Mouse (Mus musculus) cerebellum, adult 9-11 months (tissue): ENCODE measurements around the gene Sh3tc1.

ENCODE experiments used
- DNase-seq: peaks from one replicate; pipeline ENCODE4 v3.0.0; 2022

The Sh3tc1 gene

GRCm38 (mm10) chr5:35751016-35751415 is 11.2 kb upstream of the Sh3tc1 start:
- no peak for DNase-seq

GRCm38 (mm10) chr5:35750026-35750425 is 10.2 kb upstream of the Sh3tc1 start:
- DNase-seq: no peak

- no peak for DNase-seq
These were observed 9.6 kb upstream of the Sh3tc1 start for GRCm38 (mm10) chr5:35749416-35749815.

GRCm38 (mm10) chr5:35746910-35747309 is 7.1 kb upstream of the Sh3tc1 start:
- peak; percentile 58 for DNase-seq

- DNase-seq: no peak
These were observed 5.6 kb upstream of the Sh3tc1 start for GRCm38 (mm10) chr5:35745406-35745805.

GRCm38 (mm10) chr5:35743990-35744722 is 4.4 kb upstream of the Sh3tc1 start:
- DNase-seq: no peak

- no peak for DNase-seq
These were observed 3.6 kb upstream of the Sh3tc1 start for GRCm38 (mm10) chr5:35743238-35743951.

- DNase-seq: no peak
These were observed 1.5 kb upstream of the Sh3tc1 start for GRCm38 (mm10) chr5:35741225-35741820.

GRCm38 (mm10) chr5:35740716-35741115 is 929 bp upstream of the Sh3tc1 start:
- DNase-seq: no peak

GRCm38 (mm10) chr5:35739005-35739404 is 782 bp downstream of the Sh3tc1 start:
- DNase-seq: no peak

GRCm38 (mm10) chr5:35737231-35737901 is 2.4 kb downstream of the Sh3tc1 start:
- DNase-seq: no peak

GRCm38 (mm10) chr5:35733523-35733922 is 6.3 kb downstream of the Sh3tc1 start:
- no peak for DNase-seq

- no peak for DNase-seq
These were observed 8.8 kb downstream of the Sh3tc1 start for GRCm38 (mm10) chr5:35731006-35731405.

GRCm38 (mm10) chr5:35730552-35730951 is 9.2 kb downstream of the Sh3tc1 start:
- DNase-seq: no peak

GRCm38 (mm10) chr5:35729844-35730243 is 9.9 kb downstream of the Sh3tc1 start:
- no peak for DNase-seq

GRCm38 (mm10) chr5:35728957-35729460 is 10.8 kb downstream of the Sh3tc1 start:
- peak; percentile 85 for DNase-seq

- DNase-seq: no peak
These were observed 11.3 kb downstream of the Sh3tc1 start for GRCm38 (mm10) chr5:35728344-35728956.

- DNase-seq: no peak
These were observed 12.3 kb downstream of the Sh3tc1 start for GRCm38 (mm10) chr5:35727447-35727846.

- DNase-seq: no peak
These were observed 13.9 kb downstream of the Sh3tc1 start for GRCm38 (mm10) chr5:35725840-35726239.

- no peak for DNase-seq
These were observed 15.9 kb downstream of the Sh3tc1 start for GRCm38 (mm10) chr5:35723900-35724299.

- no peak for DNase-seq
These were observed 17.1 kb downstream of the Sh3tc1 start for GRCm38 (mm10) chr5:35722654-35723053.

GRCm38 (mm10) chr5:35721933-35722332 is 17.9 kb downstream of the Sh3tc1 start:
- no peak for DNase-seq

GRCm38 (mm10) chr5:35719880-35720279 is 19.9 kb downstream of the Sh3tc1 start:
- DNase-seq: no peak
